Mouse (Mus musculus): ENCODE results near the gene 2610528A11Rik. TPM values are rescaled to one million over a fixed set of nuclear protein-coding genes. Genes with fewer than 3 reads are reported as not detected.

The 2610528A11Rik gene
- polyA plus RNA-seq, 1 experiment, result 0.56 TPM

DNA sequence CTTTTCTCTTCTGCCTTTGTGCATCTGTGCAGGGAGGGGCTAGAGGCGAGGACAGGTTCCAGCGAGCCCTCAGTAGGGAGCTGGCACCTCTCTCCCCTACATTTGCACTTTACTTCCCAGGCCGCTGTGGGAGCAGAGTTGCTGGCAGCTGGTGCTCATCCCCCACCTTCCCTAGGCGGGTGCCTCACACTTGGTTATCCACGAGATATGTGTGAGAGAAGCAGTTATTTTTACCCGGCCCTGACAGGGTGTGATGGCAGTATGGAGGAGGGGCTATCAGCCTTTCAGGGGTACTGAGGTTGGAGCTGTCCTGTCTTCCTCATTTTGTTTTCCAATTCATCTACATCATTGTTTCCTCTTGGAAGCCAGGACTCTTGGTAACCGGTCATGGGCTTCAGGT is 8.0 kb downstream of the 2610528A11Rik start:
- no peak for DNase-seq
- no peaks in the 10 kb centered on the region for H3K27me3 ChIP-seq (ENCODE audit: control insufficient read depth, insufficient read depth, low read length)
- 10% methylated on average over 7 of the region's 7 CpGs for WGBS
- TF ChIP-seq CTCF (IDR thresholded peaks at IDR 0.05; ENCODE audit: borderline replicate concordance, insufficient read depth, low read depth, low read length), result no peak
- TF ChIP-seq POLR2A (IDR thresholded peaks at IDR 0.05; ENCODE audit: borderline replicate concordance, insufficient read depth, low read length), result no peak
- H3K4me3 ChIP-seq (replicated peaks; ENCODE audit: insufficient read depth, low read depth, low read length), result no peak overlapping the region
- no peak overlapping the region for H3K27ac ChIP-seq (ENCODE audit: insufficient read depth, low read length)
- H3K4me1 ChIP-seq (ENCODE audit: control insufficient read depth, insufficient read depth, low read length), result peaks cover 3% of the 10 kb centered on the region; the same call in 1 of the 2 replicates

DNA sequence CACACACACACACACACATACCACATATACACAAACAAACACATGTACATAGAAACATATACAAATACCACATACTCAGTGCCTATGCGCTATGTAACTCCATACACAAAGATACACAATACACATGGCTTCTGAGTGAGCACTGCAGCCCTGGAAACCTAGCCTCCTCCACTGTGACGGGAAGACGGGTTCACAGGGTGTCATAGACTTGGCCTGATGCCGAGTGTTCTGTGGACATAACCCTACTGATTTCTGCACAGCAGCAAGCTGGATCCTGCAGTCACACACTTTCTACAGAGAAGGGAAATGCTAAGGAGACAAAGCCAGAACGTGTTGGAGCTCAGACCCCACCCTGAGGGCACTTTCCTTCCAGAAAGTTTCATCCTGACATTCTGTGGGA is 9.1 kb downstream of the 2610528A11Rik start:
- WGBS, result 34% methylated on average over 5 of the region's 5 CpGs
- TF ChIP-seq POLR2A (IDR thresholded peaks at IDR 0.05; ENCODE audit: borderline replicate concordance, insufficient read depth, low read length), result no peak
- TF ChIP-seq CTCF (IDR thresholded peaks at IDR 0.05; ENCODE audit: borderline replicate concordance, insufficient read depth, low read depth, low read length), result no peak

DNA sequence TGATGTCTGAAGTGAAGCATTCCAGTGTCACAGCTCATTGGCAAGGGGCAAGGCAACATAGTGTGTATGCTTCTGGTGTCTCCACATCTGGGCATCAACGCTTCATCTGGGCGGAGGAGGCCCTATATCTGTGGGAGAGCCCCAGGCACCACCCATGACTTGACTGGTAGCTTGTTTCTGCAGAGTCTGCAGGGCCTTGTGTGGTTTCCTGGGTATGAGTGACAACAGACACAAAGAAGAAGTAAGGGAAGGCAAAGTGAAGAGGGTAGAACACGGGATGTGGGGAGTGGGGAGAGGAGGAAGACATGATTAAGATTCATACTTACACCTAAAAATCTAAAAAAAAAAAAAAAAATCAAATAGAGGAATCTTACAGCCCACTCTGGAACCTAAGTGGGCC is 11.3 kb downstream of the 2610528A11Rik start:
- Histone ChIP-seq H3K4me3 (replicated peaks; ENCODE audit: insufficient read depth, low read depth, low read length) (no peak overlapping the region), H3K4me1 (ENCODE audit: control insufficient read depth, insufficient read depth, low read length) (peaks cover 6% of the 10 kb centered on the region; the same call in 1 of the 2 replicates), H3K27me3 (ENCODE audit: control insufficient read depth, insufficient read depth, low read length) (no peaks in the 10 kb centered on the region; the same call in 1 of the 2 replicates), H3K27ac (ENCODE audit: insufficient read depth, low read length) (no peak overlapping the region)
- DNase-seq, result no peak
- TF ChIP-seq CTCF (IDR thresholded peaks at IDR 0.05; ENCODE audit: borderline replicate concordance, insufficient read depth, low read depth, low read length), result no peak
- TF ChIP-seq POLR2A (IDR thresholded peaks at IDR 0.05; ENCODE audit: borderline replicate concordance, insufficient read depth, low read length), result no peak
- WGBS, result 86% methylated on average over 3 of the region's 3 CpGs

More for the DNA sequence above, 9.1 kb downstream of the 2610528A11Rik start:
- Histone ChIP-seq H3K4me1 (ENCODE audit: control insufficient read depth, insufficient read depth, low read length) (peaks cover 3% of the 10 kb centered on the region; the same call in 1 of the 2 replicates), H3K27ac (ENCODE audit: insufficient read depth, low read length) (no peak overlapping the region), H3K4me3 (replicated peaks; ENCODE audit: insufficient read depth, low read depth, low read length) (no peak overlapping the region), H3K27me3 (ENCODE audit: control insufficient read depth, insufficient read depth, low read length) (no peaks in the 10 kb centered on the region)
- no peak for DNase-seq

DNA sequence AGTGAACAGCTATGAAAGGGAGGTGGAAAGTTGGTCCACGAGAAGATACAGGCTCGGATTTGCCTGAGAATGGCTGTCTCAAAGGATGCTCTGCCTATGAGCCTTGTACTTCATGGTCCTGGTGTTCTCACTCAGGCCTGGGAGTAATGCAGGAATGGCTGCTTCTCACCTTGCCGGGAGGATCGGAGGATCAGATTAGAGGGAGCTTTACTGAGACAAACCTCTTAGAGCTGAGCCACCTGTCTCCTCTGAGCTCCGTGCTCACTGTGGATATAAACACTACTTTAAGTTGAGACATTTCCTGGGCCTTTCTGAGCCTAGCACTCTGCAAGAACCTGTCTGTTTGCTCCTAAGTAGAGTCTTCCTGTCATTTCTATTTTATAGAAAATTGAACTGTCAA is 12.3 kb downstream of the 2610528A11Rik start:
- no peak for TF ChIP-seq CTCF (IDR thresholded peaks at IDR 0.05; ENCODE audit: borderline replicate concordance, insufficient read depth, low read depth, low read length)
- no peak for TF ChIP-seq POLR2A (IDR thresholded peaks at IDR 0.05; ENCODE audit: borderline replicate concordance, insufficient read depth, low read length)
- whole genome bisulfite sequencing, result 87% methylated on average over 5 of the region's 5 CpGs

DNA sequence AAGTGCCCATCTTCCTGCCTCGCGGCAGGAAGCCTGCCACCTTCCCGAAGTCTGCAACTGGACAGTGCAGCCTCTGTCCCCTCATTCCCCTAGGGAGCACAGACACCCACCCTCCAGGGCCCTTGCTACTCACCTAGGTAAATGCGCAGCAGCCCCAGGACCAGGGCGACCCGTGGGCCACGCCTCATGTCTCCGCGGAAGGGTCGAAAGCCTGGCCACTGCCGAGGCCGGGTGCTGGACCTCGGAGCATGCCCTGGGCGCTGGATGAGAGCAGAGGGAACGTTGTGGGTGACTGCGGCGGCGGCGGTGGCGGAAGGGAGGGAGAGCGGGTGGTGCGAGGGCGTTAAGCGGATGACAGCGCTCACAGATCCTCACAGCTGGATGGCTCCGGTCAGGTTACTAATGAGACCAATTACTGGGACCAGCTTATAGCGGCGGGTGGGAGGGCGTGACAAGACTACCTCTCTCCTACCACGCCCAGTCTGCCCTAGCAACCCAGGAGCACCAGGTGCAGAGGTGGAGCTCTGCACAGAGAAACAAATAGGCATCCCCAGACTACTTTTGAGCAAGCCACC is 15.8 kb downstream of the 2610528A11Rik start, which contains the start of gene Cdhr1:
Gene Cdhr1, minus strand, starts transcription at position 392 of the 575 bp plus-strand sequence.
- WGBS, result under 1% methylated on average over 30 of the region's 30 CpGs
- H3K4me3 ChIP-seq (replicated peaks; ENCODE audit: insufficient read depth, low read depth, low read length), result peak within 1 kb of the TSS; percentile 44
- H3K27ac ChIP-seq (ENCODE audit: insufficient read depth, low read length), result no peak within 1 kb of the TSS
- peaks cover 12% of the 10 kb centered on the region for H3K4me1 ChIP-seq (ENCODE audit: control insufficient read depth, insufficient read depth, low read length)
- no peak for TF ChIP-seq POLR2A (IDR thresholded peaks at IDR 0.05; ENCODE audit: borderline replicate concordance, insufficient read depth, low read length)
- no peak for TF ChIP-seq CTCF (IDR thresholded peaks at IDR 0.05; ENCODE audit: borderline replicate concordance, insufficient read depth, low read depth, low read length)
- DNase-seq, result peak in 1 of 2 experiments; percentile 18
- H3K27me3 ChIP-seq (ENCODE audit: control insufficient read depth, insufficient read depth, low read length), result no peaks in the 10 kb centered on the region; the same call in 1 of the 2 replicates

More for the DNA sequence above, 12.3 kb downstream of the 2610528A11Rik start:
- Histone ChIP-seq H3K27ac (ENCODE audit: insufficient read depth, low read length) (no peak overlapping the region), H3K4me1 (ENCODE audit: control insufficient read depth, insufficient read depth, low read length) (peaks cover 6% of the 10 kb centered on the region; the same call in 1 of the 2 replicates), H3K27me3 (ENCODE audit: control insufficient read depth, insufficient read depth, low read length) (no peaks in the 10 kb centered on the region; the same call in 1 of the 2 replicates), H3K4me3 (replicated peaks; ENCODE audit: insufficient read depth, low read depth, low read length) (no peak overlapping the region)
- DNase-seq, result no peak

DNA sequence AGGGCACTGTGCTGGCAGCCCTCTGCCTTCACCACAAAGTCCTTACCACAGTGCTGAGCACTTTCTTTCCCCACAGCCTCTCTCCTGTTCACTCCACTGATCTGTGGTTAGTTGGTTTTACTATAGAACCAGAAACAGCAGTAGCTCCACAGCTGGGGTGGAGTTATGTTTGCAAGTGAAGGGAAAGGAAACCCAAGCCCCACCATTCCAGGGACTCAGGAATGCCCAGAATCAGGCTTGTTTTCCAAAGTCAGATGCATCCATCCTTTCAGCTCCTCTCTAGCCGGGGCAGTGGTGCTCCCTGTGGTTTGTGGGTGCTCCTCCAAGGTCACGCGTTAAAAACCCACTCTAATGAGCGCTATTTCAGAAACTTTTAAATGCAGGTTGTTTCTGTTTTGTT is 18.3 kb downstream of the 2610528A11Rik start:
- WGBS, result 88% methylated on average over 4 of the region's 4 CpGs
- no peak for DNase-seq
- Histone ChIP-seq H3K27ac (ENCODE audit: insufficient read depth, low read length) (no peak overlapping the region), H3K4me3 (replicated peaks; ENCODE audit: insufficient read depth, low read depth, low read length) (no peak overlapping the region), H3K27me3 (ENCODE audit: control insufficient read depth, insufficient read depth, low read length) (no peaks in the 10 kb centered on the region; the same call in 1 of the 2 replicates), H3K4me1 (ENCODE audit: control insufficient read depth, insufficient read depth, low read length) (peaks cover 12% of the 10 kb centered on the region)
- TF ChIP-seq POLR2A (IDR thresholded peaks at IDR 0.05; ENCODE audit: borderline replicate concordance, insufficient read depth, low read length) (no peak), CTCF (IDR thresholded peaks at IDR 0.05; ENCODE audit: borderline replicate concordance, insufficient read depth, low read depth, low read length) (no peak)

DNA sequence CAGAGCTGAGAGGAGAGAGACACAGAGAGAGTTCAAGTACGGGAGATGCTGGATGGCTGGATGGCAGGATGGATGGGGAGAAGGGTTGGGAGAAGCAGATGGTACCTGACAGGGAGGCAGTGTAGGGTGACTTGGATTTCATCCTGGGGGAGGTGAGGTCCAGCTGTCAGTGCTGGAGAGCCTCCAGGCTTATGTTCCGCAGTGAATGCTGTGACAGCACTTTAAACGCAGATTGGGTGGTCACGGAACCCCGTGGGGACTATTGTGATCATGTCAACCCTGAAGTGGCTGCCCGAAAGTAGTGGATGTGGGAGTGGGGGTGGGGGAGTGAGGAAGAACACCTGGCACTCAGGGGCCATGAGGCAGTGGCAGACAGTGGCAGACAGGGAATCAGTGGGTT is 19.4 kb downstream of the 2610528A11Rik start:
- 15% methylated on average over 6 of the region's 6 CpGs for WGBS
- no peak overlapping the region for H3K4me3 ChIP-seq (replicated peaks; ENCODE audit: insufficient read depth, low read depth, low read length)
- H3K4me1 ChIP-seq (ENCODE audit: control insufficient read depth, insufficient read depth, low read length), result peaks cover 12% of the 10 kb centered on the region
- DNase-seq, result no peak
- no peak overlapping the region for H3K27ac ChIP-seq (ENCODE audit: insufficient read depth, low read length)
- H3K27me3 ChIP-seq (ENCODE audit: control insufficient read depth, insufficient read depth, low read length), result no peaks in the 10 kb centered on the region; the same call in 1 of the 2 replicates
- no peak for TF ChIP-seq POLR2A (IDR thresholded peaks at IDR 0.05; ENCODE audit: borderline replicate concordance, insufficient read depth, low read length)
- no peak for TF ChIP-seq CTCF (IDR thresholded peaks at IDR 0.05; ENCODE audit: borderline replicate concordance, insufficient read depth, low read depth, low read length)

DNA sequence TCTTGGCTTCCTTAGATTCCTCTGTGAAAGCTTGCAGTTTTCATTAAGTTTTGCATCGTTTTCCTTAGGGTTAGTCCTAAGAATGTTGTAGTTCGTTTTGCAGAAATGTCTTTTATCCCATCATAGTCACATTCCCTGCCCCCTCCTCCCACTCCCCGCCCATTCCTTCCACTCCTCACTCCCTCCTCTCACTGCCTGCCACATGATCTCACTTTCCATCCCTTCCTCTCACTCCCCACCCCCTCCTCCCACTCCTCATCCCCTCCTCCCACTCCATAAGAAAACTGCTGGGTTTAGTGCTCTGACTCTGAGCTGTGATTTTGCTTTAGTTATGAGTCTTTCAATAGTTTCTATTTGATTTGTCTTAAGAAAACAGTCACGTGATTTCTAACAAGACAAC is 30.1 kb downstream of the 2610528A11Rik start:
- WGBS, result 54% methylated on average over 4 of the region's 4 CpGs

More for the DNA sequence above, 30.1 kb downstream of the 2610528A11Rik start:
- Histone ChIP-seq H3K4me3 (replicated peaks; ENCODE audit: insufficient read depth, low read depth, low read length) (no peak overlapping the region), H3K4me1 (ENCODE audit: control insufficient read depth, insufficient read depth, low read length) (no peaks in the 10 kb centered on the region), H3K27ac (ENCODE audit: insufficient read depth, low read length) (no peak overlapping the region), H3K27me3 (ENCODE audit: control insufficient read depth, insufficient read depth, low read length) (no peaks in the 10 kb centered on the region)
- TF ChIP-seq CTCF (IDR thresholded peaks at IDR 0.05; ENCODE audit: borderline replicate concordance, insufficient read depth, low read depth, low read length) (no peak), POLR2A (IDR thresholded peaks at IDR 0.05; ENCODE audit: borderline replicate concordance, insufficient read depth, low read length) (no peak)
- no peak for DNase-seq

Data from cerebellum, adult 2 months (tissue).